Mouse (Mus musculus): ENCODE measurements around the gene Zkscan17.
A peak's percentile ranks its signal among the peaks of the same experiment; 100 is the strongest.
"Not testable (repeated sequence)": the region's sequence is repeated elsewhere in the genome, so short reads cannot be mapped to it uniquely, and the experiment has no call there.

Zkscan17 gene

GRCm38 (mm10) chr11:59526472-59527080, at the start of gene Zkscan17:
Zkscan17 (minus strand) TSS chr11:59526751.
- no peak for ATAC-seq (ENCODE audit: low TSS enrichment)

- not testable (repeated sequence) for ATAC-seq (ENCODE audit: low TSS enrichment)
Observed at GRCm38 (mm10) chr11:59576135-59576534, 49.6 kb upstream of the Zkscan17 start, which contains the start of gene Olfr222. Olfr222 (minus strand) TSS chr11:59576235.

GRCm38 (mm10) chr11:59575726-59576125, 49.2 kb upstream of the Zkscan17 start:
- ATAC-seq (ENCODE audit: low TSS enrichment), result no peak

GRCm38 (mm10) chr11:59569306-59569705, 42.8 kb upstream of the Zkscan17 start:
- no peak for ATAC-seq (ENCODE audit: low TSS enrichment)

GRCm38 (mm10) chr11:59562837-59563236, 36.3 kb upstream of the Zkscan17 start:
- ATAC-seq (ENCODE audit: low TSS enrichment), result no peak

GRCm38 (mm10) chr11:59562336-59562735, 35.8 kb upstream of the Zkscan17 start:
- ATAC-seq (ENCODE audit: low TSS enrichment), result no peak

- ATAC-seq (ENCODE audit: low TSS enrichment), result no peak
Observed at GRCm38 (mm10) chr11:59560906-59561305, 34.4 kb upstream of the Zkscan17 start.

- no peak for ATAC-seq (ENCODE audit: low TSS enrichment)
Observed at GRCm38 (mm10) chr11:59554535-59554934, 28.0 kb upstream of the Zkscan17 start.

GRCm38 (mm10) chr11:59554127-59554526, 27.6 kb upstream of the Zkscan17 start:
- no peak for ATAC-seq (ENCODE audit: low TSS enrichment)

- peak; percentile 93 for ATAC-seq (ENCODE audit: low TSS enrichment)
Observed at GRCm38 (mm10) chr11:59544005-59544404, 17.5 kb upstream of the Zkscan17 start.

- no peak for ATAC-seq (ENCODE audit: low TSS enrichment)
Observed at GRCm38 (mm10) chr11:59543376-59543775, 16.8 kb upstream of the Zkscan17 start.

- ATAC-seq (ENCODE audit: low TSS enrichment), result no peak
Observed at GRCm38 (mm10) chr11:59542442-59542841, 15.9 kb upstream of the Zkscan17 start.

- no peak for ATAC-seq (ENCODE audit: low TSS enrichment)
Observed at GRCm38 (mm10) chr11:59541324-59541723, 14.8 kb upstream of the Zkscan17 start, which contains the start of gene Nlrp3. Nlrp3 (plus strand) TSS chr11:59541568.

GRCm38 (mm10) chr11:59540123-59540522, 13.6 kb upstream of the Zkscan17 start:
- no peak for ATAC-seq (ENCODE audit: low TSS enrichment)

GRCm38 (mm10) chr11:59538387-59538786, 11.8 kb upstream of the Zkscan17 start:
- ATAC-seq (ENCODE audit: low TSS enrichment), result 0 out of 2 replicates have a peak, but pooled peaks have one; percentile 16

GRCm38 (mm10) chr11:59537218-59538130, 10.9 kb upstream of the Zkscan17 start:
- ATAC-seq (ENCODE audit: low TSS enrichment), result no peak

- no peak for ATAC-seq (ENCODE audit: low TSS enrichment)
Observed at GRCm38 (mm10) chr11:59531562-59531961, 5.0 kb upstream of the Zkscan17 start.

GRCm38 (mm10) chr11:59530870-59531535, 4.5 kb upstream of the Zkscan17 start:
- ATAC-seq (ENCODE audit: low TSS enrichment), result peak; percentile 65; the same call in 1 of the 2 replicates

GRCm38 (mm10) chr11:59530221-59530620, 3.7 kb upstream of the Zkscan17 start:
- no peak for ATAC-seq (ENCODE audit: low TSS enrichment)

- ATAC-seq (ENCODE audit: low TSS enrichment), result peak; percentile 93
Observed at GRCm38 (mm10) chr11:59525237-59525636, 1.3 kb downstream of the Zkscan17 start.

- no peak for ATAC-seq (ENCODE audit: low TSS enrichment)
Observed at GRCm38 (mm10) chr11:59524150-59524549, 2.4 kb downstream of the Zkscan17 start.
